Mouse (Mus musculus) gastrocnemius, postnatal 36 days (tissue): ENCODE data around the gene Fbxl19. TPM values are rescaled to one million over a fixed set of nuclear protein-coding genes. Genes with fewer than 3 reads are reported as not detected.

ENCODE experiments used
- DNase-seq, 2 experiments: peaks; one replicate each; pipeline ENCODE4 v3.0.0; 2022
- intact Hi-C: fragments of 180-260 bp; cut with DNase I; formaldehyde crosslinking; loops from one replicate; pipeline ENCODE4 v1.15.1; 2025
- total RNA-seq, 2 experiments: library from RNA; stranded (reverse); gene quantifications; 2 replicates each; pipeline ENCODE4 v1.2.3; 2021

Gene Fbxl19
- total RNA-seq, 2 experiments from 2014 or later = 1.9 to 2.5 TPM

GRCm38 (mm10) chr7:127798591-127798990 lies 54.2 kb downstream of the Fbxl19 start:
- DNase-seq = no peak
- intact Hi-C loops = no loop called here

- no peak for DNase-seq
- intact Hi-C loops = no loop called here
These were observed 54.9 kb downstream of the Fbxl19 start for GRCm38 (mm10) chr7:127799211-127799610.

- no peak for DNase-seq
- intact Hi-C loops = loop anchor here (5.0 kb wide), 2 partner anchors 78 to 138 kb away; partner anchors contain the start of genes Zfp646 and Zfp668
These were observed 55.4 kb downstream of the Fbxl19 start for GRCm38 (mm10) chr7:127799738-127800137.

GRCm38 (mm10) chr7:127800435-127801009 lies 56.2 kb downstream of the Fbxl19 start, which contains the start of gene Hsd3b7:
Gene Hsd3b7, plus strand, starts transcription at chr7:127800604.
- intact Hi-C loops = loop anchor here (5.0 kb wide), 2 partner anchors 77 to 137 kb away; partner anchors contain the start of genes Zfp646 and Zfp668
- DNase-seq = peak; percentile 93 to 94

GRCm38 (mm10) chr7:127801010-127801621 lies 56.8 kb downstream of the Fbxl19 start:
- intact Hi-C loops = loop anchor here (5.0 kb wide), 2 partner anchors 76 to 136 kb away; partner anchors contain the start of genes Zfp646 and Zfp668
- no peak for DNase-seq

GRCm38 (mm10) chr7:127802313-127802712 lies 58.0 kb downstream of the Fbxl19 start:
- no peak for DNase-seq
- intact Hi-C loops = loop anchor here (2.0 to 5.0 kb wide), 3 partner anchors 32 to 135 kb away; partner anchors contain the start of genes Zfp646 and Zfp668

- intact Hi-C loops = no loop called here
- DNase-seq = no peak
These were observed 64.5 kb downstream of the Fbxl19 start for GRCm38 (mm10) chr7:127808821-127809220.

- intact Hi-C loops = no loop called here
- no peak for DNase-seq
These were observed 65.5 kb downstream of the Fbxl19 start for GRCm38 (mm10) chr7:127809846-127810245.

GRCm38 (mm10) chr7:127810650-127811049 lies 66.3 kb downstream of the Fbxl19 start:
- intact Hi-C loops = no loop called here

GRCm38 (mm10) chr7:127811240-127811639 lies 66.9 kb downstream of the Fbxl19 start:
- DNase-seq = no peak
- intact Hi-C loops = no loop called here

More at GRCm38 (mm10) chr7:127810650-127811049, 66.3 kb downstream of the Fbxl19 start:
- DNase-seq = peak in 1 of 2 experiments; percentile 2

- intact Hi-C loops = no loop called here
- DNase-seq = peak in 1 of 2 experiments; percentile 4
These were observed 67.9 kb downstream of the Fbxl19 start for GRCm38 (mm10) chr7:127812292-127812691.

GRCm38 (mm10) chr7:127813821-127814220 lies 69.5 kb downstream of the Fbxl19 start:
- intact Hi-C loops = no loop called here
- DNase-seq = no peak

GRCm38 (mm10) chr7:127814241-127814921 lies 70.0 kb downstream of the Fbxl19 start:
- intact Hi-C loops = no loop called here
- peak; percentile 78 to 82 for DNase-seq

GRCm38 (mm10) chr7:127815116-127815665 lies 70.8 kb downstream of the Fbxl19 start:
- intact Hi-C loops = no loop called here
- no peak for DNase-seq

- intact Hi-C loops = no loop called here
- DNase-seq = peak; percentile 61 to 66
These were observed 71.8 kb downstream of the Fbxl19 start for GRCm38 (mm10) chr7:127815954-127816821.

- intact Hi-C loops = no loop called here
- DNase-seq = no peak
These were observed 72.7 kb downstream of the Fbxl19 start for GRCm38 (mm10) chr7:127817053-127817452.

GRCm38 (mm10) chr7:127817776-127818175 lies 73.4 kb downstream of the Fbxl19 start:
- intact Hi-C loops = no loop called here
- DNase-seq = no peak
